Mouse (Mus musculus): ENCODE results near the gene Itga5.

The Itga5 gene

DNA sequence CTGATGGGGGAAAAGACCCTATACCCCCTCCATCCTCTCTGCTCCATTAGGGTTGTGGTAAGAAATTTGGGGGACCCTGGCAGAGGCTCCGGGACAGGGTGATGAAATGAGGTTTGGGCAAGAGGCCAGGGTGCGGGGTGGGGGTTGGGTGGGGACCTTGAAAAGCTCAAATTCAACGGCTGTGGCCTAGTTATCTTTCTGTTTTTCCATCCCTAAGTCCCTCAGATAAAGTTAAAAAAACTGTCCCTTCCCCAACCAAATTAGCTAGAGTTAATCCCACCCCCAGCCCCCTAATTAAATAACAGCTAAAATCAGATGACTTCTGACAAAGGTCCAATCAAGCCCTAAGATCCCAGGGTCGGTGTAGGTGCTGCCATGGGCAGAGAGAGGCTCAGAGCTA is 1.8 kb downstream of the Itga5 start:
- DNase-seq: no peak

GRCm38 (mm10) chr15:103363809-103364208 is 2.8 kb downstream of the Itga5 start:
- DNase-seq: no peak

- no peak for DNase-seq
Measured at GRCm38 (mm10) chr15:103362950-103363349, 3.6 kb downstream of the Itga5 start.

- no peak for DNase-seq
Measured at GRCm38 (mm10) chr15:103362333-103362732, 4.2 kb downstream of the Itga5 start.

GRCm38 (mm10) chr15:103361269-103361668 is 5.3 kb downstream of the Itga5 start:
- DNase-seq: no peak

DNA sequence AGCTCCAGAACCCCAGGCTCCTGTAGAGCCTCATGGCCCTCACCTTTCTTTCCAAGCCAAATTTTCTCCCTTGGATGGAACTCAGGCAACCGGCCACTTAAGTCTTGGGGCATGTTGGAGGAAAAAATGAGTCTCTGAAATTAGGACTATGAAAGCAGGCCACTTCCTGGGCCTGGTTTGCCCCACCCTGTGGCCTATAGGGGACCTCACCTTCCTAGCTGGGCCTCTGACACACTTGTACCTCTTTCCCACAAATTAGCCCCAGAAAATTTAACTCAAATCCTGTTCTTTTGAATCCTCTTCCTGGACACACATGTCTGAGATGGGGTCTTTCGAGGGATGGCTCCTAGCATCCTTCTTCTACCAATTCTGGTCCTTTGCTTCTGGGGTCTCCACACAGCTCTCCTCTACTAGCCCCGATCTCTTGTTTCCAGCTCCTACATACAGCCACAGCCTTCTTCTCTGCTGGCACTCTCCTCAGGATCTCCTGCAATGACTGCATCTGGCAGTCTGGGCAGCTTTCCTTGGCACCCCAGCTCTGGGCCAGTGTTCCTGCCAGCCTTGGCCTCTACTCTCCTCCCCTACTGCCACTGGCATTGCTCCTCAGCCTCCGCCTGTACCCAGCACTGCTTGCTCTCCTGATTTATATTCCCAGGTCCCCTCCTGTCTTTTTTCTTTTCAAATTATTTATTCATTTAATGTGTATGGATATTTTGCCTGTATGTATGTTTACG is 6.5 kb downstream of the Itga5 start:
- DNase-seq: no peak

GRCm38 (mm10) chr15:103359122-103359510 is 7.4 kb downstream of the Itga5 start:
- no peak for DNase-seq

DNA sequence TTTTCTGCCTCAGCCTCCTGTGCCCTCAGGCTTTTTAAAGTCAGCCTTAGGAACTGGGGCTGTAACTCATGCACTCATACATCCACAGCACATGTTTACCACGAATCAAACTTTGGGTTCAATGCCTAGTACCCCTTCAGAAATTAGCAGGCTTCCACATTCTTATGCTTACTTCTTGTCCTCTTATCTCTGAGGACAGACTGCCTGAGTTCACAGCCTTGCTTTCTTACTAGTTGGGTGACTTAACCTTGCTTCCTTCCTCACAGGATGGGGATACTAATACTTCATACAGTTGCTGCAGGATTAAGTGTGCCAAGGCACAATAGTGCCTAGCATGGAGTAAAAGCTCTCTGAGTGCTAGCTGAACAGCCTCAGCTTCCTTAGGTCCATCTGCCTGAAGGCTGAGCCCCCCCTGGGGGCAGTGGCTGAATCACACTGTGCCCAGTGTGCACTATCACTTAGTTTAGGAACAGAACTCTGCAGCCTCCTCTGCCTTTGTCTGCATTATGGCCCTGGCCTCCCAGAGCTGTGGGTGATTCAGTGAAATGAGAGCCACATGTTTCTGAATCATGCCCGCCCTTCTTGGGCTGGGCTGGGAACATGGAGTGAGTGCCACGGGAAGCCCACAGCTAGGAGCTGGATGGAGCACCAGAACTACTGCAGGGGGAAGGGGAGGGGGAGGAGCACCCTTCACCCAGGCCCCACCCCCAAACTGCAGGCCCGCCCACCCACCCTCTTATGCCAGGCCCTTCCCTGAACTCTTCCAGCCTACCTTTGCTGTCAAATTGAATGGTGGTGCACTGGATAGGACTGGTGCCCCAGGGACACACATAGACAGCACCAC is 8.1 kb downstream of the Itga5 start:
- no peak for DNase-seq

GRCm38 (mm10) chr15:103357817-103358216 is 8.7 kb downstream of the Itga5 start:
- DNase-seq: no peak

DNA sequence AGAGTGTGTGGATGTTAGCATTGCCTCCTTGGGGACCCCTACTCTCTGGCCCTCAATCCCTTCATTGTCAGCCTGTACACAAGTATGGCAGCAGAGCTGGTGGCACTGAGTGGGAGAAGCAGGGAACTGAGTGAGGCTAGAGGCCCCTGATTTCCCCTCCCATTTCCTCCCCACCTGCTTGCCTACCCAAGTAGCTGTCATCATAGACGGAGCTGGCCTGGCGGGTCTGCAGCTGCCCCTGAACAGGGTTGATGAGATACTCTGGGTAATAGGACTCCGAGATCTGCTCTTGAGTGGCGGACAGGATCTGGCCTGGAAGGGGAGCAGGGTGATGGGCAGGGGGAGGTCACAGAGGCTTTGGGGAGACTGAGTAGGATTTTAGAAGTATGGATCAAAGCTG is 10.4 kb downstream of the Itga5 start:
- DNase-seq: no peak

- no peak for DNase-seq
Measured at GRCm38 (mm10) chr15:103355420-103355819, 11.1 kb downstream of the Itga5 start.

- no peak for DNase-seq
Measured at GRCm38 (mm10) chr15:103354690-103355089, 11.9 kb downstream of the Itga5 start.

- no peak for DNase-seq
Measured at GRCm38 (mm10) chr15:103353511-103354256, 12.9 kb downstream of the Itga5 start.

- peak; percentile 68 for DNase-seq
Measured at GRCm38 (mm10) chr15:103352856-103353255, 13.7 kb downstream of the Itga5 start.

GRCm38 (mm10) chr15:103347275-103347684 is 19.3 kb downstream of the Itga5 start:
- DNase-seq: peak; percentile 73

GRCm38 (mm10) chr15:103345789-103346188 is 20.8 kb downstream of the Itga5 start:
- DNase-seq: no peak

DNA sequence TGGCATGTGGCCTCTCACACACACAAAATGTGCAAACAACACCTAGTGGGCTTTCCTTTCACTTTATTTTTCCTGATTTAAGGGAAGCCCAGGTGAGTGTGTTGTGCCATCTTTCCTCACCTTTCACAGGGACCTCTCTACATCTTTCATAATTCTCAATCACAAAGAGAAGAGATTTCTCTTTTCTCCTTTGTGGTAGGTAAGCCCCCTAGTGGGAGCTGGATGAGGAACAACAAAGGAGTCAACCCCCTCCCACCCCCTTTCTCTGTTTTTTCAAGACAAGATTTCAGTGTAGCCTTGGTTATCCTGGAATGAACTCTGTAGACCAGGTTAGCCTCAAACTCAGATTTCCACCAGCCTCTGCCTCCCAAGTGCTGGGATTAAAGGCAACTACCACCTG is 23.0 kb downstream of the Itga5 start:
- DNase-seq: no peak

GRCm38 (mm10) chr15:103343008-103343407 is 23.6 kb downstream of the Itga5 start:
- DNase-seq: no peak

DNA sequence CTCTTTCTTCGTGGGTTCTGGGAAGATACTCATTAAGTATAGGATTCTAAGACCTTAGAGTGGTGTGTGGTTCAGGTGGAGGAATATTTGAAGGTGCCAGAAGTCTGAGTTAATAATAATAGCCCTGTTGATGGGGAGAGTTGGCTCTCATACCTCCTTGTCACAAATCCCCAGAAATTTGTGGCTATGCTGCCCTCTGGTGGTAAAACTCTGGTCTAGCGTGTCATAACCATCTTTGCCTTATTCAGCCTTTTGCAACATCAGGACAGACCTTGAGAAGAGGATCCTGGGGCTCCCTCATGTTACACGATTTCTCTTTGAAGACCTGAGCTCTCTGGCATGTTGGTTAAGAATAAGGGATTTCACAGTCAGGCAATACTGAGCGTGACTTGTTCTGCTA is 24.1 kb downstream of the Itga5 start:
- DNase-seq: peak; percentile 81

GRCm38 (mm10) chr15:103341547-103341946 is 25.0 kb downstream of the Itga5 start:
- DNase-seq: no peak

DNA sequence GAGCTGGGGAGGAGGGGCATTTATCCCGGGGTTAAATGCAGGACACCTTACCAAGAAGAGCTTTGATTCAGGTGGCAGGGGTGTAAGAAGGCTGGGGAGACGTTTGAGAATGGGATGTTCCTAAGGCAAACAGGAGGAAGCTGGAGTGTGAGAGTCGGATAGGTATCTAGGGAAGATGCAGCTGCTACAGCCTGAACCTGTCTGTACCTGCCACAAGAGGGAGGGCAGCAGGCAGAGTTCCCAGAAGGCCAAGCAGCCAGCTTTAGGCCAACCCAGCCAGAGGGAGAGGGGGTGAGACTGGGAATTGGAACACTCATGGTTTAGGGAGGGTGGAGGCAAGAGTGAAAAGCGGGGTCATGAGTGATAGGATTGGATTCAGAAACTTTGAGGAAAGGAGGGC is 25.8 kb downstream of the Itga5 start:
- DNase-seq: no peak

DNA sequence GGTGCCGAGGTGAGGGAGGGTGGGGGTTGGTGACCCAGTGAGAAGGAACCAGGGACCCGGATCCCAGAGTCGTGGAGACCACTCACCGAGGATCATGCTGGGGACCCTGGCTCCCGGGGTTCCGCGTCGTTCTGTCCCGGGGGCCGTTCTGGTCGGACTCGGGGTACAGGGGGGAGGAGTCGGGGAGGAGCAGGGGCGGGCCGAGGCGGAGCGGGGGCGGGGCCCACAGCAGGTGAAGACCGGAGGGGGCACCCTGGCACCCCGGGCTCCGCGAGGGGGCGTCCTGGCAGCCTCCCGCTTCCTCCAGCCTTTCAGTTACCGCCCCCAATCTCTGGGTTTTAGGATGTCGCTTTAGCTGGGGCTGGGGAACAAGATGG is 26.6 kb downstream of the Itga5 start, which contains the start of gene Zfp385a:
TSS of gene Zfp385a (minus strand) at position 133 of the 377 bp plus-strand sequence.
- peak; percentile 43 for DNase-seq

DNA sequence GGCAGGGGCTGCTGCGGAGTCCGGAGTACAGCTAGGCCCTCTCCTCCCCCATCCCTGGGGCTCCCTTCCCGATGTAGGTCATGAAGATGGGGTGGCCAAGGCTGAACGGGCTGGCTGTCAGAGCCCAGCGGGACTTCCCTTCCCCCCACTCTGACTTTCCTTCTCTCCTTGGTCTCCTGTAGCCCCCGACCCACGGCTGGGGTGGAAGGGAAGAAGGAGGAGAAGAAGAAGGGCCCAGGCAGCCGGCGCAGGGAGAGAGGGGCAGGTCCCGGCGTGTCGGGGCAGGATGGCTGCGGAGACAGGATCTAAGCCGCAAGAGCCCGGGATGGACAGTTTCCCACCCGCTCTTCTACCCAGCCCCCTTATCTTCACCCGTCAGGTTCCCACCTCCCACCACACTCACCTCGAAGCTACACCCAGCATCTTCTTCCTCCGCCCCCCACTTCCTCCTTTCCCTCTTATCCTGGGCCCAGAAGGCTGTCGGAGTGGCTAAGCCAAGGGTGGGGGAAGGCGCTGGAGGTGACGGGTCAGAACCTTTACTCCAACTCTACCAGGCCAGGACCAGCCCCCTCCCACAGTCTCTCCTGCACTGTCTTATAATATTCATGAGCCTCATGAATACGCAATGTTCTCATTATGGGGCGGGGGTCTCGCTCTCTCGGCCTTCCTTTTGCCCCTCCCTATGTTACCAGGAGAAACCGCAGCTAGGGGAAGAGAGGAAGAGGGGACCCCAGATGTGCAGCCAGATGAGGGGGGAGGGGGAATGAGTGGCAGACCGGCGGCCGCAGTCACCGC is 27.2 kb downstream of the Itga5 start:
- no peak for DNase-seq
